Mouse (Mus musculus) gastrocnemius, postnatal 10 days (tissue): ENCODE measurements around the gene Cdc45. TPM values are rescaled to one million over a fixed set of nuclear protein-coding genes. Genes with fewer than 3 reads are reported as not detected.

Source experiments
- total RNA-seq, 2 experiments: library from RNA; stranded (reverse); gene quantifications; 2 replicates each; pipeline ENCODE4 v1.2.3; 2021

The Cdc45 gene
- total RNA-seq, 2 experiments from 2014 or later: 4.2 to 5.5 TPM

Other genes with a start within 250 kb of the Cdc45 start
- 1 to 10 TPM; 2.3 to 5.5 TPM for gene Tbx1, start 221.3 kb downstream of the Cdc45 start, total RNA-seq
- gene Gp1bb, start 189.6 kb downstream of the Cdc45 start, total RNA-seq: not detected
- 1 to 10 TPM; 1.6 to 3.6 TPM for gene Gm49601, start 185.6 kb downstream of the Cdc45 start, total RNA-seq
- gene Sept5, start 182.0 kb downstream of the Cdc45 start, total RNA-seq: 10 to 100 TPM in 1 of 2 experiments, 1 to 10 TPM in 1; 7.9 to 15.7 TPM
- gene Cldn5, start 35.1 kb downstream of the Cdc45 start, total RNA-seq: 10 to 100 TPM; 42.8 to 43.1 TPM
- 10 to 100 TPM; 49.2 to 52.9 TPM for gene Ufd1, start 208 bp downstream of the Cdc45 start, total RNA-seq
- gene 2510002D24Rik, start 24.6 kb upstream of the Cdc45 start, total RNA-seq: 10 to 100 TPM; 18.3 to 19.6 TPM
- 1 to 10 TPM; 4.8 to 5.5 TPM for gene Gm28539, start 24.6 kb upstream of the Cdc45 start, total RNA-seq
- gene Mrpl40, start 64.9 kb upstream of the Cdc45 start, total RNA-seq: 10 to 100 TPM; 48.0 to 48.8 TPM
- 10 to 100 TPM; 22.3 to 27.8 TPM for gene Hira, start 65.0 kb upstream of the Cdc45 start, total RNA-seq